8 mouse cellular contexts compared by ENCODE assay signal in the genomic region with DNA sequence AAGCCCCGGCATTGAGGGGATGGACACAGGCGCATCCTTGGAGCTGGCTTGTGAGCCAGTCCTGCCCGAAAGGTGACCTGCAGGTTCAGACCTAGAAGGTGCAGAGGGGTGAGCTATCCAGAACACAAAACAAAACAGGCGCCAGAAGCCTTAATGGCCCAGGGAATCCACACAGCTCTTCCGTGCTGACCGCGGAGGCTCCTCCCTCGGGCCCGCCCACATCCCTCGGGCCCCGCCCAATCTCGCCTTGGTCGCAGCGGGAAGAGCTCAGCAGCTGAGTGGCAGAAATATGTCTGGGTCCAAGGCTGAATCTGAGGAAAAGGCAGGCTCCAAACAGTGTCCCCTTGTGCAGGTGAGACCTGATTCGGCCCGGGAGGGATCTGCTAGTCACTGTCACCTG. TPM values are rescaled to one million over a fixed set of nuclear protein-coding genes. Genes with fewer than 3 reads are reported as not detected.
DNase-seq lines count a peak whose midpoint lies in the region; ATAC-seq lines count a peak whose summit lies in the region.

No protein-coding gene starts in this region.

- 20% methylated on average over 16 of the region's 16 CpGs for WGBS in embryonic facial prominence, embryonic 15.5 days
- 22% methylated on average over 16 of the region's 16 CpGs for WGBS in kidney, embryonic 14.5 days
- 21% methylated on average over 16 of the region's 16 CpGs for WGBS in midbrain, embryonic 16.5 days

- H3K4me1 ChIP-seq in embryonic facial prominence, embryonic 15.5 days: peaks cover 14% of the 10 kb centered on the region
- peaks cover 12% of the 10 kb centered on the region for H3K4me1 ChIP-seq in kidney, embryonic 14.5 days (ENCODE audit: control insufficient read depth, insufficient read depth, low read length)
- peaks cover 9% of the 10 kb centered on the region for H3K4me1 ChIP-seq in midbrain, embryonic 16.5 days (ENCODE audit: control insufficient read depth, insufficient read depth, low read length)

- peaks cover 16% of the 10 kb centered on the region for H3K36me3 ChIP-seq in embryonic facial prominence, embryonic 15.5 days
- H3K36me3 ChIP-seq in kidney, embryonic 14.5 days (ENCODE audit: control insufficient read depth, insufficient read depth, low read length): peaks cover 17% of the 10 kb centered on the region
- H3K36me3 ChIP-seq in midbrain, embryonic 16.5 days (ENCODE audit: control insufficient read depth, insufficient read depth, low read length): 0 out of 2 replicates have a peak, but pooled peaks cover 2% of the 10 kb centered on the region

- H3K4me2 ChIP-seq in embryonic facial prominence, embryonic 15.5 days (replicated peaks): peak overlapping the region; percentile 48
- peak overlapping the region; percentile 48 for H3K4me2 ChIP-seq in kidney, embryonic 14.5 days (replicated peaks; ENCODE audit: low read depth, low read length)
- H3K4me2 ChIP-seq in midbrain, embryonic 16.5 days (ENCODE audit: low read length): peak overlapping the region; percentile 59

- H3K9me3 ChIP-seq in embryonic facial prominence, embryonic 15.5 days (replicated peaks): no peaks in the 10 kb centered on the region
- H3K9me3 ChIP-seq in kidney, embryonic 14.5 days (ENCODE audit: control insufficient read depth, low read length): no peaks in the 10 kb centered on the region
- no peaks in the 10 kb centered on the region for H3K9me3 ChIP-seq in midbrain, embryonic 16.5 days (replicated peaks; ENCODE audit: control insufficient read depth, low read length, poor library complexity, severe bottlenecking)

- peak; percentile 60 for DNase-seq in CD4-positive, CD25-positive, alpha-beta regulatory T cell, adult 2 months (ENCODE audit: low read depth, low spot score)
- DNase-seq in heart, adult 9 months (ENCODE audit: low spot score in 2 of 2): peak; percentile 35 to 52
- peak; percentile 84 for DNase-seq in liver
- DNase-seq in spleen, postnatal 14 days (ENCODE audit: low spot score in 2 of 2): peak; percentile 39 to 42

- H3K27me3 ChIP-seq in embryonic facial prominence, embryonic 15.5 days: no peaks in the 10 kb centered on the region
- H3K27me3 ChIP-seq in kidney, embryonic 14.5 days (ENCODE audit: control insufficient read depth, insufficient read depth, low read length): no peaks in the 10 kb centered on the region
- no peaks in the 10 kb centered on the region for H3K27me3 ChIP-seq in midbrain, embryonic 16.5 days (ENCODE audit: control insufficient read depth, insufficient read depth, low read depth, low read length)

- ATAC-seq in CD4-positive, CD25-positive, alpha-beta regulatory T cell, adult 4 months: no peak
- peak; percentile 64; the same call in 1 of the 2 replicates for ATAC-seq in embryonic facial prominence, embryonic 15.5 days (ENCODE audit: insufficient number of reproducible peaks, low FRiP score, low TSS enrichment, low read depth)
- peak; percentile 82 for ATAC-seq in kidney, embryonic 14.5 days (ENCODE audit: low FRiP score, low TSS enrichment)
- peak; percentile 47; the same call in 1 of the 2 replicates for ATAC-seq in midbrain, embryonic 16.5 days

- no peak overlapping the region for H3K27ac ChIP-seq in embryonic facial prominence, embryonic 15.5 days (replicated peaks)
- H3K27ac ChIP-seq in kidney, embryonic 14.5 days (ENCODE audit: low read depth, low read length): no peak overlapping the region
- no peak overlapping the region for H3K27ac ChIP-seq in midbrain, embryonic 16.5 days (ENCODE audit: low read length)

- H3K9ac ChIP-seq in embryonic facial prominence, embryonic 15.5 days: no peak overlapping the region; the same call in 1 of the 2 replicates
- H3K9ac ChIP-seq in kidney, embryonic 14.5 days (ENCODE audit: low read depth, low read length): peak overlapping the region; percentile 51; the same call in 1 of the 2 replicates
- peak overlapping the region; percentile 53; the same call in 1 of the 2 replicates for H3K9ac ChIP-seq in midbrain, embryonic 16.5 days (ENCODE audit: low read depth, low read length)

- H3K4me3 ChIP-seq in embryonic facial prominence, embryonic 15.5 days (replicated peaks): peak overlapping the region; percentile 42
- peak overlapping the region; percentile 37 for H3K4me3 ChIP-seq in kidney, embryonic 14.5 days (ENCODE audit: low read length)
- peak overlapping the region; percentile 39 for H3K4me3 ChIP-seq in midbrain, embryonic 16.5 days (ENCODE audit: low read depth, low read length)

RNA-seq across cellular contexts. Expression of gene Wdr76, which starts 3.1 kb away (rescaled TPM):
- polyA plus RNA-seq in CD4-positive, CD25-positive, alpha-beta regulatory T cell, adult 4 months (2017; shearing (Covaris generic)): 10 to 100 TPM in 1 of 2 experiments, 1 to 10 TPM in 1; 7.2 to 11.2 TPM
- polyA plus RNA-seq in embryonic facial prominence, embryonic 15.5 days (2015; fragmentation: Nextera tagmentation; extraction: Ambion mirVana): 6.1 and 6.7 TPM in 2 replicates
- polyA plus RNA-seq in kidney, embryonic 14.5 days (2014; fragmentation: Nextera tagmentation; extraction: Ambion mirVana): 11.0 and 11.9 TPM in 2 replicates
- polyA plus RNA-seq in midbrain, embryonic 16.5 days (2015; fragmentation: Nextera tagmentation; extraction: Ambion mirVana): 3.2 and 4.1 TPM in 2 replicates

RNA-seq across cellular contexts. Expression of gene Mfap1a, which starts 3.1 kb away (rescaled TPM):
- polyA plus RNA-seq in CD4-positive, CD25-positive, alpha-beta regulatory T cell, adult 4 months (2017; shearing (Covaris generic)): 10 to 100 TPM; 28.6 to 43.0 TPM
- 31.1 and 32.7 TPM in 2 replicates for polyA plus RNA-seq in embryonic facial prominence, embryonic 15.5 days (2015; fragmentation: Nextera tagmentation; extraction: Ambion mirVana)
- polyA plus RNA-seq in kidney, embryonic 14.5 days (2014; fragmentation: Nextera tagmentation; extraction: Ambion mirVana): 21.5 and 28.0 TPM in 2 replicates
- 29.7 and 32.2 TPM in 2 replicates for polyA plus RNA-seq in midbrain, embryonic 16.5 days (2015; fragmentation: Nextera tagmentation; extraction: Ambion mirVana)

RNA-seq across cellular contexts. Expression of gene Mfap1b, which starts 35.7 kb away (rescaled TPM):
- polyA plus RNA-seq in CD4-positive, CD25-positive, alpha-beta regulatory T cell, adult 4 months (2017; shearing (Covaris generic)): 10 to 100 TPM; 88.2 to 89.2 TPM
- 61.9 and 63.0 TPM in 2 replicates for polyA plus RNA-seq in embryonic facial prominence, embryonic 15.5 days (2015; fragmentation: Nextera tagmentation; extraction: Ambion mirVana)
- polyA plus RNA-seq in kidney, embryonic 14.5 days (2014; fragmentation: Nextera tagmentation; extraction: Ambion mirVana): 47.8 and 53.2 TPM in 2 replicates
- 75.4 and 80.1 TPM in 2 replicates for polyA plus RNA-seq in midbrain, embryonic 16.5 days (2015; fragmentation: Nextera tagmentation; extraction: Ambion mirVana)

RNA-seq across cellular contexts. Expression of gene Serinc4, which starts 53.0 kb away (rescaled TPM):
- under 1 TPM in 1 of 2 experiments, not detected in 1; 0.33 TPM for polyA plus RNA-seq in CD4-positive, CD25-positive, alpha-beta regulatory T cell, adult 4 months (2017; shearing (Covaris generic))
- 0.53 and 0.61 TPM in 2 replicates for polyA plus RNA-seq in embryonic facial prominence, embryonic 15.5 days (2015; fragmentation: Nextera tagmentation; extraction: Ambion mirVana)
- polyA plus RNA-seq in kidney, embryonic 14.5 days (2014; fragmentation: Nextera tagmentation; extraction: Ambion mirVana): 0.20 and 0.24 TPM in 2 replicates
- 1.6 and 1.7 TPM in 2 replicates for polyA plus RNA-seq in midbrain, embryonic 16.5 days (2015; fragmentation: Nextera tagmentation; extraction: Ambion mirVana)

RNA-seq across cellular contexts. Expression of gene Hypk, which starts 56.5 kb away (rescaled TPM):
- polyA plus RNA-seq in CD4-positive, CD25-positive, alpha-beta regulatory T cell, adult 4 months (2017; shearing (Covaris generic)): 100 to 1,000 TPM; 114 to 126 TPM
- 101 and 108 TPM in 2 replicates for polyA plus RNA-seq in embryonic facial prominence, embryonic 15.5 days (2015; fragmentation: Nextera tagmentation; extraction: Ambion mirVana)
- 116 and 147 TPM in 2 replicates for polyA plus RNA-seq in kidney, embryonic 14.5 days (2014; fragmentation: Nextera tagmentation; extraction: Ambion mirVana)
- polyA plus RNA-seq in midbrain, embryonic 16.5 days (2015; fragmentation: Nextera tagmentation; extraction: Ambion mirVana): 103 and 110 TPM in 2 replicates
